1 mouse cellular context compared by ENCODE assay signal in the genomic region with DNA sequence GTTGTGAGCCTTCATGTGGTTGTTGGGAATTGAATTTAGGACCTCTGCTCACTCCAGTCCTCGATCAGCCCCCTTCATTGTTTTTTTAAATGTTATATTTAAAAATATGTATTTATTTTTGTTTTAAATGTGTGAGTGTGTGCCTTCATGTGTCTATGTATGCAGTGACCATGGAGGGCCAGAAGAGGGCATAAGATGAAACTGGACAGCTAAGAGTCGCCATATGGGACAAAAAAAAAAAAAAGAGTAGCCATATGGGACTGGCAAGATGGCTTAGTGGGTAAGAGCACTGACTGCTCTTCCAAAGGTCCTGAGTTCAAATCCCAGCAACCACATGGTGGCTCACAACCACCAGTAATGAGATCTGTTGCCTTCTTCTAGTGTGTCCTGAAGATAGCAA.
TF ChIP-seq lines count a peak whose summit lies in the region.

No protein-coding gene starts in this region.

TF ChIP-seq in ES-E14, 5 proteins besides CTCF, POLR2A, EP300 and RAD21:
- peak; percentile 80 for TF ChIP-seq ZNF384 (IDR thresholded peaks at IDR 0.05; ENCODE audit: low read depth, low read length)
TF ChIP-seq in ES-E14: peak in this region for 1; not testable (repeated sequence) for 4.
